Comparison of ENCODE assay signal across 30 mouse cellular contexts in genomic region chr6:48470739-48471138, GRCm38 (mm10). TPM values are rescaled to one million over a fixed set of nuclear protein-coding genes. Genes with fewer than 3 reads are reported as not detected.
"Had no signal": no experiment of that assay in that cellular context is flagged by ENCODE, and none has a peak within 500 bp of the region (broad histone marks: within the 10 kb centered on the region; RNA-seq: fewer than 3 reads in every experiment).

No protein-coding gene starts in this region.

- DNase-seq: heart, postnatal 10 days; heart, postnatal 14 days; heart, postnatal 36 days; heart, postnatal 4 days; kidney, adult 11 months; kidney, adult 18-20 months; kidney, adult 2 months; kidney, adult 8-10 months; kidney, adult 9 months; kidney, postnatal 10 days; kidney, postnatal 14 days; kidney, postnatal 25 days; kidney, postnatal 36 days; kidney, postnatal 4 days; layer of hippocampus, adult 9-11 months; layer of hippocampus, postnatal 36 days had no signal

- H3K36me3 ChIP-seq: heart, embryonic 10.5 days; heart, embryonic 12.5 days; heart, embryonic 13.5 days; heart, embryonic 15.5 days; hindbrain, embryonic 10.5 days; hindbrain, embryonic 12.5 days; hindbrain, embryonic 13.5 days; hindbrain, embryonic 15.5 days; intestine, embryonic 15.5 days; kidney, embryonic 15.5 days had no signal

- H3K27me3 ChIP-seq: heart, embryonic 15.5 days; hindbrain, embryonic 12.5 days; hindbrain, embryonic 13.5 days; hindbrain, embryonic 15.5 days; intestine, embryonic 15.5 days; kidney, embryonic 15.5 days had no signal

- H3K4me2 ChIP-seq: heart, embryonic 11.5 days; heart, embryonic 12.5 days; heart, embryonic 13.5 days; heart, embryonic 15.5 days; hindbrain, embryonic 12.5 days; hindbrain, embryonic 13.5 days; hindbrain, embryonic 14.5 days; hindbrain, embryonic 15.5 days; intestine, embryonic 15.5 days; kidney, embryonic 15.5 days had no signal

- H3K4me3 ChIP-seq: heart, embryonic 10.5 days; heart, embryonic 12.5 days; heart, embryonic 13.5 days; heart, embryonic 15.5 days; hindbrain, embryonic 10.5 days; hindbrain, embryonic 12.5 days; hindbrain, embryonic 13.5 days; hindbrain, embryonic 15.5 days; intestine, embryonic 15.5 days; kidney, embryonic 15.5 days; layer of hippocampus, adult 2 months had no signal

RNA-seq across cellular contexts. Expression of gene Sspo, which starts 22.7 kb away (rescaled TPM):
- total RNA-seq: hematopoietic stem cell, adult 5-6 weeks had no signal
